Mouse (Mus musculus): ENCODE measurements around the gene Sstr4. TPM values are rescaled to one million over a fixed set of nuclear protein-coding genes. Genes with fewer than 3 reads are reported as not detected.

Gene Sstr4
- not detected for polyA plus RNA-seq (2017; shearing (Covaris generic))

GRCm38 (mm10) chr2:148395131-148396051 lies at the start of gene Sstr4:
Gene Sstr4, plus strand, starts transcription at chr2:148395344.
- ATAC-seq = no peak

DNA sequence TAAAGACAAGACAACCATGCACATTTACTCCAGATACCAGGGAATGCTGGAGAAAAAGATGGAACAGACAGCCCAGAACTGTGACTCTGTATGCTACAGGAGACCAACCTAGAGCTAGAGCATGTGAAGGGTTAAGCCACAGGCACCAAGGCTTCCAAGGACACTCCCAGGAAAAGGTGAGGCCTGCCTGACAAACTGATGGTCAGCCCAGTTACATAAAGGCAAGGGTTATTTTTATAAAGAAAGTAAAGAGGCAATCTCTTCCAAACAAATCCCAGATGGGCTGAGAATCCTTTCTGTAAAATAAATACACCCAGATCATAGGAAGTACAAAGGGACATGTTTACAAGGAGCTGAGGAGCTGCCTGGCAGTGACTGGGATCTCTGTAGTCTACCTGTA lies 49.8 kb upstream of the Sstr4 start:
- no peak for ATAC-seq

DNA sequence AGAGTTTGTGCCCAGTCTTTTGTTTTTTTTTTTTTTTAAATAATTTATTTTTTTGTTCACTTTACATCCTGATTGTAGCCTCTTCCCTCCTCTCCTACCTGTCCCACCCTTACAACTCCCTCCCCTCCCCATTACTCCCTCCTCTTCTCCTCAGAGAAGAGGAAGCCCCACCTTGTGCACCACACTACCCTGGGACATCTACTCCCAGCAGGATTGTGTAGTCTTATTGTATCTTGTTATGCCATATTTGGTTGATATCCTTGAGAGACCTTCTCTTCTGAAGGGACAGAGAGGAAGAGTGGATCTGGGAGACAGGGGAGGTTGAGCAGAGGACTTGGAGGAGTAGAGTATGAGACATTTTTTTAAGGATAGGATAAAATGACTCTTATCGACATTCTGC lies 48.2 kb upstream of the Sstr4 start:
- no peak for ATAC-seq

GRCm38 (mm10) chr2:148349509-148350307 lies 45.4 kb upstream of the Sstr4 start:
- ATAC-seq = no peak

- ATAC-seq = no peak
These were observed 44.7 kb upstream of the Sstr4 start for GRCm38 (mm10) chr2:148350460-148350859.

DNA sequence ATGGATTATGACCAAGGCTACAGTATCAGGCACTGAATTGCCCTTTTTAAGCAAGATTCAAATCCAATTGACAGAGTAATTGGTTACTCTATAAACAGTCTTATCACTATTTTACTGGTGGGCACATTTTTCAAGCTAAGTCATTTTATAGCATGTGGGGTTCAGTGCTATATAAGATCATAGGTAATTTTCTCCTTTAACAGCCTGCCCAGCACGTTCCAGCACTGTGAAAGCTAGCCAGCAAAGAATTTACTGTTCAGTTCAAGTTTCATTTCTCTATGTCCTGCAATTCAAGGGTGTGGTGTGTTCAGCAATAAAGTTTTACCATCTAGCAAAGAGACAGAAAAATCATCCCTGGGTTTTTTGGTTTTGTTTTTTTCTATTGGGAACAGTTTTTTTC lies 42.5 kb upstream of the Sstr4 start:
- ATAC-seq = no peak

- no peak for ATAC-seq
These were observed 38.0 kb upstream of the Sstr4 start for GRCm38 (mm10) chr2:148357145-148357544.

DNA sequence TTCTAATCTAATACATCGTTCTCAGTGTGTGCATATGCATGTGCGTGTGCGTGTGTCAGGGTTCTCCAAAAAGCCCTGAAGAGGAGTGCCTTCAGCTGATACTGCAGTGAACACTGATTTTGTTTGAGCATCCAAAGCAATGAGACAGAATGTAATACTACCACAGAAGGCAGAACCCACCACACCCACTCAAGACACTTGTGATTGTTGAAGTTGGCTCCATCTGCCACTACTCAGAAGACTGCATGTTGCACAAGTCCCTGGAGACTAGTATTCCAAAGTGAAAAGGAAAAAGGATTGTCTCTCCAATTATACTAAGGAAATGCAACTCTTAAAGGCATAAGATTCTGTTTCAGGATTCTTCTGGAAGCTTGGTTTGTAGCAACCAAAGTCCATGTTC lies 30.6 kb upstream of the Sstr4 start:
- no peak for ATAC-seq

- no peak for ATAC-seq
These were observed 29.9 kb upstream of the Sstr4 start for GRCm38 (mm10) chr2:148365227-148365626.

DNA sequence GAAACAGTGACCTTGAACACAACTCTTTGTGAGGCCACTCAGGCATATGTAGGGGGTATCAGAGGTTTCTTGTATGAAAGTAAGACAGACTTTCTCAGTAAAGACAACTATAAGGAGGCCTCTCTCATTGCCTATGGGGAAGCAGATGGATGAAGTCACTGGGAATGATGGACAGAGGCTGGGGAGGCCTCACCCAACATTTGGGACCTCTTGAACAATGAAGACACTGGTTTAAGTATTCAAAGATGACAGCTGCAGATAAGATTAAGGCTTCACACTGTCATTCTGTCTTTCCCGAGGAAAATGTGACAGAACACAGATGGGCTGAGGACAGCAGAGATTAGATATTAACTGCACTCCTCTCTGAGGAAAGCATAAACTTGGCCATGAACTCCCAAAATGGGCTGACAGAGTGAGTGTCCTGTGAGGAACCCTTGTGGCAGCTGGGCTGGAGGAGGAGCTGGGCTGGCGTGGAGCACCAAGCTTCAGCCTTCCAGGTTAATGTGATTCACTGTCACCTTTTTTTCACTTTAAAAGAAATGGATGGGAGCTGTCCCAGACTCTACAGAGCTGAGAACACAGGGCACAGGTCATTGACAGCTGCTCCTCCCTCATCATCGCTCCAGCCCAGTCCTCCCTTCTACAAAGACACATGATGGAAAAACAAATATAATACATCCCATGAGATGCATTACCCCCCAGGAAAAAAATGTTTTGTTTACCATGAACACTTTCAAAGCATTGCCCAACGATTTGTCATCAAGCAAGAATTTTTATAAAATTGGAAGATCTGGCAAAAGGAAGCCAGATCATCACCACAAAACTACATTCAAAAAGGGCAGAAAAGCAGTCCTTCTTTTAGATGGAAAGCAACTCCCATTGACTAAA lies 23.2 kb upstream of the Sstr4 start:
- ATAC-seq = no peak

DNA sequence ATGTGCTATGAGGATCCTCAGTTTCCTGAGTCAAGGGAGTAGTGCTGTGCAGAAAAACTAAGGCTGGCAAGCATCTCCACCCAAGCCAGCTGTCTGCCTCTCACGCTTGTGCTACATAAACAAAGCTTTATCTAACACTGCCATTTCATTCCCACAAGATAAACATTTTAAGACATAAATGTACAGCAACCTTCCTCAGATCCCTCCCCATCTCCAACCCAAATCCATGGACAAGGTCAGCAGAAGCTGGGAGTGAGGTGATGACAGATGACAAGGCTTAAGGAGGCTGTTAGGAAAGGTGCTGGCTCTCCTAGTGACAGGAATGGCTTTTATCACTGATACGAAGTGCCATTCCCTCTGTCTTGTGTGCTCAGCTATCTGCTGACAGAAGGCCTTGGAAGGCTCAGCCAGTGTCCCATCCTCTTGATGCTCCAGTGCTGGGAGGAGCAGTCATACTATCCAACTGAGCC lies 21.5 kb upstream of the Sstr4 start:
- no peak for ATAC-seq

DNA sequence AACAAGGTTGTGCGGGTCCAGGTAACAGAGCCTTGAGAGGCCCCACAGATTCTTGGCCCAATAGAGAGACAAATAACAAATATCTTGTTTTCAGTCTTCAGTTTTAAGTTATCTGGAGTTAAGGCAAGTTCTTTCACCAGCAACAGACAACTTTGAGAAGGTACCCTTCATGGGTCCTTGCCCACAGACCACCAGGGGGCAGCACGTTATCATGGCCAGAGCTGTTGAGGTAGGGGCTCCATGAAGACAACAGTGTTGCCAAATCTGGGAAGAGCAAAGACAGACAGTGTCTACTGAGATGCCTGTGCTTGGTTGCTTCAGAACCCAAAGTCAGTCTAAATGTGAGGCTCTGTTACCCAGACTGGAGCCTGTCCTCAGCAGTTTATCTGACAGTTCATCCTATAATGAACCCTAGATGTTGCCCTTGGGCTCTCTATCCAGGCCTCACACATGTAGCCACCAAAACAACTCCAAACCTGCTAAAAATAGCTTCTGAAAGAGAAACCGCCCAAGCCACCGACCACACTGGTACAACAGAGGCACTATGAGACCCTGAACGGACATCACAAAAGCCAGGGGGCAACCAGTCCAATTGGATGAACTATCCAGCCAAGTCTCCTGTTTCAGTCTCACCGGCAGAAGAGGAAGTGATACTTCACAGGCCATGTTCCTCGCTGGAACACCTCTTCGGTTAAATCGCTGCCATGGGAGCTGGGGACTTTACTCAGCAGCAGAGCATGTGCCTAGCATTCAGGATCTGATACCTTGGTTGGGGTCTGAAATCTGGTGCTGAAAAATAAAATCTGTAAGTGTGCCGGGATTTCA lies 19.6 kb upstream of the Sstr4 start:
- no peak for ATAC-seq

- ATAC-seq = no peak
These were observed 16.3 kb upstream of the Sstr4 start for GRCm38 (mm10) chr2:148378817-148379342.

GRCm38 (mm10) chr2:148379899-148380413 lies 15.2 kb upstream of the Sstr4 start:
- ATAC-seq = no peak

DNA sequence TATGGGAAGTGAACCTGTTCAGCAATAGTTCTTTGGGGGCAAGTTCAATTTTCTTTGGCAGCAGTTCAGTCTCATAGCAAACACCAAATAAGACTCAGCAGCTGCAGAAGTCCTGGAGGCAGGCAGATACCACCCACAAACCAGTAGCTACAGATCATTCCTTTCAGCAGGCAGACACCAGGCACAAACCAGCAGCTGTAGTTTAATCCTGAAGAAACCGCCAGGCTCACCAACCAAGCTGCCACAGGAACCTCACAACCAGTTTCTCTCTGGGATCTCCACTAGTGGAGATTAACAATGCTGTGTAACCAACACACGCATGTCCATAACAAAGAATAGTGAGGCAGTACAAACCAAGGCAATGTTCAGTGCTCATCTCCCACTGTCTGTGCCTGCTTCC lies 14.1 kb upstream of the Sstr4 start:
- ATAC-seq = no peak

GRCm38 (mm10) chr2:148386476-148386875 lies 8.7 kb upstream of the Sstr4 start:
- no peak for ATAC-seq

DNA sequence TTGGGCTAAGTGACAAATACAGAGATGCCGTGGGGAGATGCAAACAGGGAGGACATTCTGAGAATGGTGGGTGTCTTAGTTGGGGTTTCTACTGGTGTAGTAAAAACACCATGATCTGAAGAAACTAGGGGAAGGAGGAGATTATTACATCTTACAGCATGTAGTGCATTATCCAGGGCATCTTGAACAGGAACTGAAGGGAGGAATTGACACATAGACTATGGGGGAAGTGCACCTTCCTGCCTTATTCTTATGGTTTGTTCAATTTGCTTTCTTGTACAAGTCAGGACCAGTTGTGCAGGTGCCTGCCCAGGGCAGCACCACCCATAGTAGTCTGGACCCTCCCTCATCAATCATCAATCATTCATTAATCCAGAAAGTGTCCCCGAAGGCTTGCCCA lies 8.2 kb upstream of the Sstr4 start:
- ATAC-seq = no peak

DNA sequence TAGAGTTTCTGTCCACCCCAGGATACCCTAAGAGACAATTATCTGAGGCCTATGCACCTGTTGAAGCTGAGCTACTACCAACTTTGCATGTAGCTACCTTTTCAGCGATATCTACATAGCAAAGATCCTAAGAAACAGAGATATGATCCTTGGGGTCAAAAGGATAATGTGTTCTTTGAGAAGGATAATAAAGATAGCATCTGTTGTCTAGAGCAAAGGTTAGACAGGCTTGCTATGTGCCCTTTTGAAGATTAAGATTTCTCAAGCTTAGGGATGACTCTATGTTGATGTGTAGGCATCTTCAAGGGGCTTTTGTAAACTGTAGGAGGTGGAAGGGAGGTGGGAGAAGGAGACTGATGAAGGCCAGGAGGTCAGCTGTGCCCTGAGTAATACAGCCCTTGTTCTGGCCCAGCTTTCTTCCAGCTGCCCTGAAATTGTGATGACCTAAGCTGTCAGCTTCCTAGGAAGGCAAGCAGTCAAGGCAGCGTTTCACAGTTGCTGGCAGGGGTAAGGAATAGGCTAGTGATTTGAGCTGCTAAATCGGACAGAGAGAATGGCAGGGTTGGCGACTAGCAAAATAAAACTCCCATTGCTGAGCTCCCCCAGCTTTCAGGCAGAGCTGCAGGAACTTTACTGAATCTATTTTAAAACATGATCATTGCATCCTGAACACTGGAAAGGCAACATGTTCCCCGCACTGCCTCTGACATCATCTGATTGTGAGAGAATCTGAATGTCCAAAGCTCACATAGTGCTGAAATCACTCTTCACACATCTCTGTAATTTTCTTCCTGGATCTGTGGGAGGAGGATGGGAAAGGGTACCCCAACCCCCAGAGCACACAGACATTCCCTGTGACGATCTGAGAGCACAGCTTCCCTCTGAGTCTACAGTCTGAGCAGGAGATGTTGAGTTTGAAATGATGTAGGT lies 7.2 kb upstream of the Sstr4 start:
- ATAC-seq = no peak

DNA sequence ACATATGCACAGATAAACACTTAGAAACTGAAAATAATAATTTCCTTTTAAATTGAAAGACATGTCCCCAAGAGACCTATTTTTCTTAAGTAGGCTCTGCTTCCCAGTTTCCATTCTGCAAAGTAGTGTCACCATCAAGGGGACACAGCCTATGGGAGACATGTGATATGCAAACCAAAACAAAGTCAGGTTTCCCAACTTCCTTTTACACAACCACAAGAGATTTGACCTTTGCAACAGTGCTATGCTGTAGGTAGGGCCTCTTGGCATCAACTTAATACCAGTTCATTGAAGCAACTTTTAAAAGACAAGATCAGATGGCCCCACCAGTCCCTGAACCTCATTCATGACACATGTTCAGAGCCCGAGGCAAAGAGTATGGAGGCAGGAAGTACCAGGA lies 2.0 kb upstream of the Sstr4 start:
- ATAC-seq = no peak

DNA sequence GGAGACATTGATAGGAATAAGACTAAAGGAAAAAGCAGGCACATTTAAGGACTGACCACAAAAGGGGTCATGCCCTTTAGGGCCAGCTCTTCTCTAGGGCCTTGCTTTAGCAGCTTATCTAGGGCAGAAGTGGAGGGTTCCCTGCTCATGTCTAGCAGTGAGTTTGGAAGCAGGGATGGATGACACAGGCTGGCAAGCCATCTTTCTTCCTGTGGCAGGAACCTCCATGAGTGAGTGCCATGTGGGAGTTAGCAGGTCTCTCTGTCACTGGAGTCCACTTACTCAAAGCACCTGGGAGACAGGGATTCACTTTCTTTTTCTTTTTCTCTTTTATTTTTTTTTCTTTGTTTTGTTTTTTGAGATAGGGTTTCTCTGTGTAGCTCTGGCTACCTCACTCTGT lies 1.3 kb upstream of the Sstr4 start:
- ATAC-seq = no peak
